In genomic region chrX:157489871-157490721, GRCm38 (mm10) we compare ENCODE assay signal across 8 mouse cellular contexts. TPM values are rescaled to one million over a fixed set of nuclear protein-coding genes. Genes with fewer than 3 reads are reported as not detected.
A peak's percentile ranks its signal among the peaks of the same experiment; 100 is the strongest.
DNase-seq lines count a peak whose midpoint lies in the region; ATAC-seq lines count a peak whose summit lies in the region.

No protein-coding gene starts in this region.

- 16% methylated on average over 9 of the region's 9 CpGs for WGBS in liver, embryonic 11.5 days
- 21% methylated on average over 9 of the region's 9 CpGs for WGBS in embryonic facial prominence, embryonic 12.5 days
- 26% methylated on average over 9 of the region's 9 CpGs for WGBS in limb, embryonic 13.5 days

- no peaks in the 10 kb centered on the region for H3K9me3 ChIP-seq in liver, embryonic 11.5 days (ENCODE audit: control insufficient read depth, low read length)
- H3K9me3 ChIP-seq in embryonic facial prominence, embryonic 12.5 days: no peaks in the 10 kb centered on the region
- H3K9me3 ChIP-seq in limb, embryonic 13.5 days: no peaks in the 10 kb centered on the region

- no peak; the same call in 1 of the 2 replicates for ATAC-seq in liver, embryonic 11.5 days (replicated peaks; ENCODE audit: low FRiP score)
- no peak for ATAC-seq in embryonic facial prominence, embryonic 12.5 days (ENCODE audit: insufficient number of reproducible peaks, insufficient read depth, low FRiP score, low TSS enrichment)
- no peak for ATAC-seq in limb, embryonic 13.5 days (ENCODE audit: low FRiP score, low read depth)

- peak; percentile 31 for DNase-seq in liver, embryonic 11.5 days (ENCODE audit: low spot score)
- DNase-seq in liver: no peak
- peak; percentile 3 for DNase-seq in retina, embryonic 14.5 days (ENCODE audit: low spot score)
- no peak for DNase-seq in gastrocnemius, postnatal 36 days
- DNase-seq in thymus, postnatal 0 days (ENCODE audit: low spot score): no peak
- no peak for DNase-seq in thymus, postnatal 25 days

- peak overlapping the region; percentile 66 for H3K4me2 ChIP-seq in liver, embryonic 11.5 days
- peak overlapping the region; percentile 48 for H3K4me2 ChIP-seq in embryonic facial prominence, embryonic 12.5 days (replicated peaks)
- H3K4me2 ChIP-seq in limb, embryonic 13.5 days (replicated peaks): peak overlapping the region; percentile 64

- peak overlapping the region; percentile 73 for H3K4me3 ChIP-seq in liver, embryonic 11.5 days (ENCODE audit: low read depth, low read length)
- peak overlapping the region; percentile 61 for H3K4me3 ChIP-seq in embryonic facial prominence, embryonic 12.5 days
- H3K4me3 ChIP-seq in limb, embryonic 13.5 days: peak overlapping the region; percentile 65

- intact Hi-C loops in gastrocnemius, postnatal 36 days (cut with DNase I): loop anchor here (10.0 kb wide), 1 partner anchor 105 kb away; the partner anchor contains the start of gene Mbtps2

- peaks cover 6% of the 10 kb centered on the region for H3K27me3 ChIP-seq in liver, embryonic 11.5 days (replicated peaks; ENCODE audit: control insufficient read depth, insufficient read depth, low read length)
- no peaks in the 10 kb centered on the region for H3K27me3 ChIP-seq in embryonic facial prominence, embryonic 12.5 days
- peaks cover 13% of the 10 kb centered on the region; the same call in 1 of the 2 replicates for H3K27me3 ChIP-seq in limb, embryonic 13.5 days

- no peaks in the 10 kb centered on the region for H3K36me3 ChIP-seq in liver, embryonic 11.5 days (ENCODE audit: control insufficient read depth, insufficient read depth, low read length)
- no peaks in the 10 kb centered on the region for H3K36me3 ChIP-seq in embryonic facial prominence, embryonic 12.5 days
- H3K36me3 ChIP-seq in limb, embryonic 13.5 days: no peaks in the 10 kb centered on the region

- H3K4me1 ChIP-seq in liver, embryonic 11.5 days (replicated peaks; ENCODE audit: control insufficient read depth, insufficient read depth, low read length): no peaks in the 10 kb centered on the region
- H3K4me1 ChIP-seq in embryonic facial prominence, embryonic 12.5 days: no peaks in the 10 kb centered on the region
- H3K4me1 ChIP-seq in limb, embryonic 13.5 days: peaks cover 5% of the 10 kb centered on the region; the same call in 1 of the 2 replicates

- no peak overlapping the region for H3K27ac ChIP-seq in liver, embryonic 11.5 days (ENCODE audit: low read depth, low read length)
- H3K27ac ChIP-seq in embryonic facial prominence, embryonic 12.5 days: no peak overlapping the region
- no peak overlapping the region for H3K27ac ChIP-seq in limb, embryonic 13.5 days

- H3K9ac ChIP-seq in liver, embryonic 11.5 days (ENCODE audit: low read depth, low read length): no peak overlapping the region; the same call in 1 of the 2 replicates
- H3K9ac ChIP-seq in embryonic facial prominence, embryonic 12.5 days: peak overlapping the region; percentile 81; the same call in 1 of the 2 replicates
- H3K9ac ChIP-seq in limb, embryonic 13.5 days: peak overlapping the region; percentile 82

RNA-seq across cellular contexts. Expression of gene Sms, which starts 2.0 kb away (rescaled TPM):
- 63.3 and 63.6 TPM in 2 replicates for polyA plus RNA-seq in liver, embryonic 11.5 days (2014; fragmentation: Nextera tagmentation; extraction: Ambion mirVana)
- 69.8 and 70.1 TPM in 2 replicates for polyA plus RNA-seq in embryonic facial prominence, embryonic 12.5 days (2016; fragmentation: Nextera tagmentation; extraction: Ambion mirVana)
- 56.4 and 59.9 TPM in 2 replicates for polyA plus RNA-seq in limb, embryonic 13.5 days (2015; fragmentation: Nextera tagmentation; extraction: Ambion mirVana)
- 10 to 100 TPM; 50.7 to 61.0 TPM for total RNA-seq in gastrocnemius, postnatal 36 days (2021)
- polyA plus RNA-seq in thymus, postnatal 0 days (2015; fragmentation: Nextera tagmentation; extraction: Ambion mirVana): 90.7 and 92.6 TPM in 2 replicates

Comparison
In these comparisons a context has a peak if more than half of its experiments do, and no peak if none do; other contexts are left out.
1. DNase-seq: peak in liver, embryonic 11.5 days (single experiment) and retina, embryonic 14.5 days (single experiment); none in liver (single experiment), gastrocnemius, postnatal 36 days (0 of 2), thymus, postnatal 0 days (single experiment) and thymus, postnatal 25 days (single experiment).
2. Peak in every context shown above with its lines, with median percentiles within 50 percentile points of each other: H3K4me2 ChIP-seq and H3K4me3 ChIP-seq.